Mouse (Mus musculus): ENCODE data around the gene Sema3a. TPM values are rescaled to one million over a fixed set of nuclear protein-coding genes. Genes with fewer than 3 reads are reported as not detected.

The Sema3a gene
- polyA plus RNA-seq, 1 experiment from 2014 or later, result 33.6 TPM

GRCm38 (mm10) chr5:13182186-13182585 lies 57.0 kb downstream of the Sema3a start:
- Histone ChIP-seq H3K4me1 (no peaks in the 10 kb centered on the region), H3K9me3 (no peaks in the 10 kb centered on the region), H3K27me3 (ENCODE audit: insufficient read depth, poor library complexity, severe bottlenecking) (no peaks in the 10 kb centered on the region), H3K36me3 (no peaks in the 10 kb centered on the region), H3K4me3 (no peak overlapping the region), H3K27ac (no peak overlapping the region)
- no peak for DNase-seq (ENCODE audit: low spot score)
- WGBS, result 90% methylated on average over 2 of the region's 2 CpGs

- Histone ChIP-seq H3K4me1 (no peaks in the 10 kb centered on the region), H3K4me3 (no peak overlapping the region), H3K36me3 (no peaks in the 10 kb centered on the region), H3K27ac (no peak overlapping the region), H3K27me3 (ENCODE audit: insufficient read depth, poor library complexity, severe bottlenecking) (no peaks in the 10 kb centered on the region), H3K9me3 (no peaks in the 10 kb centered on the region)
- WGBS, result 30% methylated on average over 3 of the region's 3 CpGs
- no peak for DNase-seq (ENCODE audit: low spot score)
Observed at GRCm38 (mm10) chr5:13197886-13198285, 72.7 kb downstream of the Sema3a start.

GRCm38 (mm10) chr5:13199709-13200108 lies 74.5 kb downstream of the Sema3a start:
- H3K4me1 ChIP-seq, result no peaks in the 10 kb centered on the region
- no peaks in the 10 kb centered on the region for H3K9me3 ChIP-seq
- H3K36me3 ChIP-seq, result no peaks in the 10 kb centered on the region
- H3K27ac ChIP-seq, result no peak overlapping the region
- no peak overlapping the region for H3K4me3 ChIP-seq
- DNase-seq (ENCODE audit: low spot score), result no peak
- H3K27me3 ChIP-seq (ENCODE audit: insufficient read depth, poor library complexity, severe bottlenecking), result no peaks in the 10 kb centered on the region
- WGBS, result 78% methylated on average over 6 of the region's 6 CpGs

GRCm38 (mm10) chr5:13255353-13255752 lies 130.1 kb downstream of the Sema3a start:
- Histone ChIP-seq H3K4me3 (no peak overlapping the region), H3K36me3 (no peaks in the 10 kb centered on the region), H3K27me3 (ENCODE audit: insufficient read depth, poor library complexity, severe bottlenecking) (no peaks in the 10 kb centered on the region), H3K4me1 (no peaks in the 10 kb centered on the region), H3K27ac (no peak overlapping the region), H3K9me3 (no peaks in the 10 kb centered on the region)
- WGBS, result 70% methylated on average over 3 of the region's 3 CpGs
- DNase-seq (ENCODE audit: low spot score), result no peak

- H3K27ac ChIP-seq, result no peak overlapping the region
- 55% methylated on average over 1 of the region's 1 CpGs for WGBS
- no peaks in the 10 kb centered on the region for H3K4me1 ChIP-seq
- H3K36me3 ChIP-seq, result no peaks in the 10 kb centered on the region
- no peaks in the 10 kb centered on the region for H3K9me3 ChIP-seq
- no peak overlapping the region for H3K4me3 ChIP-seq
- no peaks in the 10 kb centered on the region for H3K27me3 ChIP-seq (ENCODE audit: insufficient read depth, poor library complexity, severe bottlenecking)
- no peak for DNase-seq (ENCODE audit: low spot score)
Observed at GRCm38 (mm10) chr5:13256321-13256720, 131.1 kb downstream of the Sema3a start.

GRCm38 (mm10) chr5:13263087-13263486 lies 137.9 kb downstream of the Sema3a start:
- Histone ChIP-seq H3K27ac (no peak overlapping the region), H3K9me3 (no peaks in the 10 kb centered on the region), H3K4me1 (no peaks in the 10 kb centered on the region), H3K4me3 (no peak overlapping the region), H3K27me3 (ENCODE audit: insufficient read depth, poor library complexity, severe bottlenecking) (no peaks in the 10 kb centered on the region), H3K36me3 (no peaks in the 10 kb centered on the region)
- 71% methylated on average over 2 of the region's 2 CpGs for WGBS
- DNase-seq (ENCODE audit: low spot score), result no peak

- H3K27me3 ChIP-seq (ENCODE audit: insufficient read depth, poor library complexity, severe bottlenecking), result no peaks in the 10 kb centered on the region
- no peaks in the 10 kb centered on the region for H3K4me1 ChIP-seq
- DNase-seq (ENCODE audit: low spot score), result no peak
- H3K27ac ChIP-seq, result no peak overlapping the region
- WGBS, result 74% methylated on average over 3 of the region's 3 CpGs
- no peaks in the 10 kb centered on the region for H3K9me3 ChIP-seq
- no peaks in the 10 kb centered on the region for H3K36me3 ChIP-seq
- H3K4me3 ChIP-seq, result no peak overlapping the region
Observed at GRCm38 (mm10) chr5:13263539-13263938, 138.3 kb downstream of the Sema3a start.

GRCm38 (mm10) chr5:13312667-13313066 lies 187.5 kb downstream of the Sema3a start:
- no peaks in the 10 kb centered on the region for H3K27me3 ChIP-seq (ENCODE audit: insufficient read depth, poor library complexity, severe bottlenecking)
- DNase-seq (ENCODE audit: low spot score), result no peak
- no peaks in the 10 kb centered on the region for H3K9me3 ChIP-seq
- H3K4me3 ChIP-seq, result no peak overlapping the region
- H3K4me1 ChIP-seq, result no peaks in the 10 kb centered on the region
- H3K36me3 ChIP-seq, result no peaks in the 10 kb centered on the region
- no peak overlapping the region for H3K27ac ChIP-seq
- 80% methylated on average over 4 of the region's 4 CpGs for WGBS

- Histone ChIP-seq H3K4me1 (no peaks in the 10 kb centered on the region), H3K4me3 (no peak overlapping the region), H3K9me3 (no peaks in the 10 kb centered on the region), H3K27me3 (ENCODE audit: insufficient read depth, poor library complexity, severe bottlenecking) (no peaks in the 10 kb centered on the region), H3K27ac (no peak overlapping the region), H3K36me3 (no peaks in the 10 kb centered on the region)
- WGBS, result 77% methylated on average over 6 of the region's 6 CpGs
- DNase-seq (ENCODE audit: low spot score), result no peak
Observed at GRCm38 (mm10) chr5:13313977-13314376, 188.8 kb downstream of the Sema3a start.

GRCm38 (mm10) chr5:13318728-13319429 lies 193.7 kb downstream of the Sema3a start:
- no peak overlapping the region for H3K27ac ChIP-seq
- 62% methylated on average over 5 of the region's 5 CpGs for WGBS
- H3K27me3 ChIP-seq (ENCODE audit: insufficient read depth, poor library complexity, severe bottlenecking), result no peaks in the 10 kb centered on the region
- H3K9me3 ChIP-seq, result no peaks in the 10 kb centered on the region
- DNase-seq (ENCODE audit: low spot score), result no peak
- H3K36me3 ChIP-seq, result no peaks in the 10 kb centered on the region
- H3K4me1 ChIP-seq, result no peaks in the 10 kb centered on the region
- H3K4me3 ChIP-seq, result no peak overlapping the region

- Histone ChIP-seq H3K27me3 (ENCODE audit: insufficient read depth, poor library complexity, severe bottlenecking) (no peaks in the 10 kb centered on the region), H3K4me3 (no peak overlapping the region), H3K9me3 (no peaks in the 10 kb centered on the region), H3K4me1 (no peaks in the 10 kb centered on the region), H3K27ac (no peak overlapping the region), H3K36me3 (no peaks in the 10 kb centered on the region)
- no peak for DNase-seq (ENCODE audit: low spot score)
- 76% methylated on average over 3 of the region's 3 CpGs for WGBS
Observed at GRCm38 (mm10) chr5:13320138-13320537, 194.9 kb downstream of the Sema3a start.

GRCm38 (mm10) chr5:13327281-13327680 lies 202.1 kb downstream of the Sema3a start:
- Histone ChIP-seq H3K27me3 (ENCODE audit: insufficient read depth, poor library complexity, severe bottlenecking) (no peaks in the 10 kb centered on the region), H3K9me3 (no peaks in the 10 kb centered on the region), H3K27ac (no peak overlapping the region), H3K4me3 (no peak overlapping the region), H3K4me1 (no peaks in the 10 kb centered on the region), H3K36me3 (no peaks in the 10 kb centered on the region)
- DNase-seq (ENCODE audit: low spot score), result no peak
- WGBS, result 63% methylated on average over 5 of the region's 5 CpGs

GRCm38 (mm10) chr5:13331412-13331811 lies 206.2 kb downstream of the Sema3a start:
- 70% methylated on average over 2 of the region's 2 CpGs for WGBS

GRCm38 (mm10) chr5:13337665-13338064 lies 212.5 kb downstream of the Sema3a start:
- Histone ChIP-seq H3K9me3 (no peaks in the 10 kb centered on the region), H3K4me1 (no peaks in the 10 kb centered on the region), H3K36me3 (no peaks in the 10 kb centered on the region), H3K4me3 (no peak overlapping the region), H3K27me3 (ENCODE audit: insufficient read depth, poor library complexity, severe bottlenecking) (no peaks in the 10 kb centered on the region), H3K27ac (no peak overlapping the region)
- WGBS, result 86% methylated on average over 1 of the region's 1 CpGs
- DNase-seq (ENCODE audit: low spot score), result no peak

More at GRCm38 (mm10) chr5:13331412-13331811, 206.2 kb downstream of the Sema3a start:
- no peak overlapping the region for H3K4me3 ChIP-seq
- H3K36me3 ChIP-seq, result no peaks in the 10 kb centered on the region
- no peaks in the 10 kb centered on the region for H3K27me3 ChIP-seq (ENCODE audit: insufficient read depth, poor library complexity, severe bottlenecking)
- DNase-seq (ENCODE audit: low spot score), result no peak
- no peak overlapping the region for H3K27ac ChIP-seq
- no peaks in the 10 kb centered on the region for H3K4me1 ChIP-seq
- no peaks in the 10 kb centered on the region for H3K9me3 ChIP-seq

All from heart, embryonic 10.5 days (tissue).